Mouse (Mus musculus) lung, adult 2 months (tissue): ENCODE data around the gene Rhbdf2.

Experiments used
- CTCF ChIP-seq: fragments of 200-500 bp; IDR thresholded peaks from 2 replicates; pipeline ENCODE4 v1.5.1; 2011; ENCODE audit warnings: mild to moderate bottlenecking, low read length, control low read depth; ENCODE audit not compliant: insufficient read depth
- POLR2A ChIP-seq: fragments of 200-500 bp; IDR thresholded peaks from 2 replicates; pipeline ENCODE4 v1.6.1; 2011; ENCODE audit warnings: low read depth, mild to moderate bottlenecking, control low read depth, low read length, borderline replicate concordance; ENCODE audit errors: extremely low read depth

DNA sequence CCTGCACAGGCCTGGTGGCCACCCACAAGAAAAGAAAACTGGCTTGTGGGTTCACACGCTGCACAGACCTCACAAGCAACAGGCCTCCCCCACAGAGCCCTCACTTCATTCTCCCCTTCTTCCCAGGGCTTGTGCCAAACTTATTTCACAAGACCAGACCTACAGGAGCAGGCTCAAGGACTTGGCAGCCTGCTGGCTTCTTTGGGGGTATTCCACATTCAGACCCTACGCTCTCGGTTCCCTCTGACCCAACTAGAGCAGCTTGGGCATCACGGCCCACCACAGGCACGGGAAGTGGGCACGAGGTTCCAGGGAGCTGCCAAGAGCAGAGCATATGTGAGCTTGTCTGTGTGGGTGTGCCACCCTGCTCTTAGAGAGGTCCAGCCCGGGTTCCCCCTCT, 9.2 kb downstream of the Rhbdf2 start:
- no peak for TF ChIP-seq CTCF
- TF ChIP-seq POLR2A = no peak
